Mouse (Mus musculus): ENCODE measurements around the gene Gm14406. TPM values are rescaled to one million over a fixed set of nuclear protein-coding genes. Genes with fewer than 3 reads are reported as not detected.

The Gm14406 gene
- not detected for total RNA-seq (2023)

GRCm38 (mm10) chr2:177577998-177578397 is at the start of gene Gm14406:
Gene Gm14406 (minus strand): TSS chr2:177578210.

Other genes starting within 250 kb of the Gm14406 start
- 1.1 TPM for gene Gm14418, start 179.9 kb downstream of the Gm14406 start, total RNA-seq (2023)
- gene Zfp970, start 113.5 kb downstream of the Gm14406 start, total RNA-seq (2023): 4.4 TPM
- 3.8 TPM for gene Gm14403, start 80.0 kb downstream of the Gm14406 start, total RNA-seq (2023)
- gene Gm14322, start 181.1 kb upstream of the Gm14406 start, total RNA-seq (2023): 2.4 TPM

Measured in CD8-positive naive resting alpha-beta T cell, adult 57 days (primary cell).